Mouse (Mus musculus) neural tube, embryonic 14.5 days (tissue): ENCODE data around the gene Wdr24. TPM values are rescaled to one million over a fixed set of nuclear protein-coding genes. Genes with fewer than 3 reads are reported as not detected.

Experiments
- ATAC-seq: fragments of 200-750 bp; cut with Nextera tagmentation; 2 replicates; pipeline ENCODE4 v1.8.0; 2017; ENCODE audit warnings: low read depth, mild to moderate bottlenecking, moderate TSS enrichment, moderate library complexity
- H3K27ac ChIP-seq: fragments of 300-500 bp; sonication (generic); 2 replicates; pipeline ENCODE4 v1.5.1; 2014; ENCODE audit warnings: low read depth, mild to moderate bottlenecking, control low read depth, low read length, moderate library complexity, mixed read lengths
- H3K27me3 ChIP-seq: fragments of 300-500 bp; sonication (generic); 2 replicates; pipeline ENCODE4 v1.6.1; 2014; ENCODE audit warnings: low read length; ENCODE audit not compliant: control insufficient read depth, insufficient read depth
- H3K36me3 ChIP-seq: fragments of 300-500 bp; sonication (generic); 2 replicates; pipeline ENCODE4 v1.6.1; 2014; ENCODE audit warnings: low read length, mixed read lengths; ENCODE audit not compliant: control insufficient read depth, insufficient read depth
- H3K4me1 ChIP-seq: fragments of 300-500 bp; sonication (generic); 2 replicates; pipeline ENCODE4 v1.6.1; 2014; ENCODE audit warnings: low read length; ENCODE audit not compliant: control insufficient read depth, insufficient read depth
- H3K4me2 ChIP-seq: fragments of 300-500 bp; sonication (generic); 2 replicates; pipeline ENCODE4 v1.6.1; 2014; ENCODE audit warnings: mild to moderate bottlenecking, low read depth, low read length, control low read depth
- H3K4me3 ChIP-seq: fragments of 300-500 bp; sonication (generic); 2 replicates; pipeline ENCODE4 v1.5.1; 2014; ENCODE audit warnings: low read depth, low read length, control low read depth, mixed read lengths
- H3K9ac ChIP-seq: fragments of 300-500 bp; sonication (generic); replicated peaks from 2 replicates; pipeline ENCODE4 v1.6.1; 2014; ENCODE audit warnings: low read depth, mild to moderate bottlenecking, control low read depth, low read length, mixed read lengths
- H3K9me3 ChIP-seq: fragments of 300-500 bp; sonication (generic); 2 replicates; pipeline ENCODE4 v1.6.1; 2016; ENCODE audit warnings: low read length; ENCODE audit not compliant: control insufficient read depth
- WGBS: fragments of 180-500 bp; shearing (Covaris S2); extraction: QIAGEN DNeasy Blood & Tissue Kit; methylation state at CpG from one replicate; pipeline ENCODE4 v1.1.7; 2014; 5-methylcytosine and 5-hydroxymethylcytosine counted together
- polyA plus RNA-seq: library from polyadenylated mRNA; unstranded; fragments of >200 nt; fragmentation: Nextera tagmentation; extraction: Ambion mirVana; gene quantifications from 2 replicates; pipeline ENCODE4 v1.2.1, GENCODE M21; 2014

Wdr24 gene
- polyA plus RNA-seq, 1 experiment from 2014 or later = 29.5 TPM

GRCm38 (mm10) chr17:25810890-25811289 is 12.5 kb upstream of the Wdr24 start:
- Histone ChIP-seq H3K9ac (no peak overlapping the region), H3K9me3 (no peaks in the 10 kb centered on the region), H3K27me3 (no peaks in the 10 kb centered on the region), H3K4me2 (peak overlapping the region; percentile 99; the same call in 1 of the 2 replicates), H3K27ac (no peak overlapping the region), H3K4me1 (peaks cover 24% of the 10 kb centered on the region), H3K36me3 (no peaks in the 10 kb centered on the region), H3K4me3 (no peak overlapping the region)
- WGBS = 70% methylated on average over 4 of the region's 4 CpGs
- ATAC-seq = no peak

- Histone ChIP-seq H3K9ac (no peak overlapping the region; the same call in 1 of the 2 replicates), H3K27ac (0 out of 2 replicates have a peak overlapping the region, but pooled peaks have one; percentile 2), H3K36me3 (peaks cover 15% of the 10 kb centered on the region), H3K4me1 (peaks cover 24% of the 10 kb centered on the region), H3K4me2 (peak overlapping the region; percentile 34), H3K9me3 (no peaks in the 10 kb centered on the region), H3K27me3 (peaks cover 8% of the 10 kb centered on the region; the same call in 1 of the 2 replicates), H3K4me3 (peak overlapping the region; percentile 11; the same call in 1 of the 2 replicates)
- ATAC-seq = no peak; the same call in 1 of the 2 replicates
- WGBS = 2% methylated on average over 20 of the region's 20 CpGs
These were observed 10.0 kb upstream of the Wdr24 start for GRCm38 (mm10) chr17:25813471-25813870.

- no peak overlapping the region for H3K27ac ChIP-seq
- no peak overlapping the region for H3K9ac ChIP-seq
- H3K27me3 ChIP-seq = peaks cover 8% of the 10 kb centered on the region; the same call in 1 of the 2 replicates
- H3K4me1 ChIP-seq = 0 out of 2 replicates have a peak, but pooled peaks cover 8% of the 10 kb centered on the region
- H3K9me3 ChIP-seq = no peaks in the 10 kb centered on the region
- no peak overlapping the region for H3K4me2 ChIP-seq
- WGBS = 88% methylated on average over 11 of the region's 11 CpGs
- no peak overlapping the region for H3K4me3 ChIP-seq
- ATAC-seq = no peak
- H3K36me3 ChIP-seq = peaks cover 21% of the 10 kb centered on the region
These were observed 5.8 kb upstream of the Wdr24 start for GRCm38 (mm10) chr17:25817662-25818061.

- no peak overlapping the region for H3K27ac ChIP-seq
- ATAC-seq = no peak
- no peak overlapping the region for H3K9ac ChIP-seq
- 8% methylated on average over 46 of the region's 46 CpGs for WGBS
- H3K27me3 ChIP-seq = peaks cover 8% of the 10 kb centered on the region; the same call in 1 of the 2 replicates
- H3K36me3 ChIP-seq = peaks cover 21% of the 10 kb centered on the region
- H3K4me1 ChIP-seq = peaks cover 4% of the 10 kb centered on the region
- no peak overlapping the region for H3K4me3 ChIP-seq
- H3K9me3 ChIP-seq = no peaks in the 10 kb centered on the region
- H3K4me2 ChIP-seq = no peak overlapping the region
These were observed 4.3 kb upstream of the Wdr24 start for GRCm38 (mm10) chr17:25818851-25819780.

DNA sequence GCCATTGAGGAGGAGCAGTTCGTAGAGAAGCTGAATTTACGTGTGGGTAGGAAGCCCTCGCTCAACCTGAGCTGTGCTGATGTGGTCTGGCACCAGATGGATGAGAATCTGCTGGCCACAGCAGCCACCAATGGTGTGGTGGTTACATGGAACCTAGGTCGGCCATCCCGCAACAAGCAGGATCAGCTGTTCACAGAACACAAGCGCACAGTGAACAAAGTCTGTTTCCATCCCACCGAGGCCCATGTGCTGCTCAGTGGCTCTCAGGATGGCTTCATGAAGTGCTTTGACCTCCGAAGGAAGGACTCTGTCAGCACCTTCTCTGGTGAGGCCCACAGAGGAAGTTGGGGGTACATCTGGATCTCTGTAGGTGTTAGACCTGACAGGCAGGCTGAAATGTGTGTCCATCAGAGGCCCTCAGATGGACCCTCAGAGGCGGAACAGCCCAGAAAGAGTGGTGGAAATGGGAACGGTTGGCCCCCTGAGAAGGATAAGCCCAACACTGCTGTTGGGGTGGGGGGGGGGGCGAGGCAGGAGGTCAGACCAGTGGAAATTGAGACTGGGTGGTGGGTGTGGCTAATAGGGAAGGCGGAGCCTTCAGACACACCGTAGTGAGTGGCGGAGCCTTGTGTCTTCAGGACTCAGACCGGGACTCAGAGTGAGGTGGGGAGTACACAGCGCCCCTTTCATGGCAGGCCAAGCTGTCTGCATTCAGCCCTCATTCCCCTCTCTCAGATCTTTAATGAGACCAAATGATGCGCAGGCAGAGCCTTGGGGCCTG is 1.1 kb downstream of the Wdr24 start:
- Histone ChIP-seq H3K9ac (peak overlapping the region; percentile 63; the same call in 1 of the 2 replicates), H3K27ac (no peak overlapping the region), H3K9me3 (no peaks in the 10 kb centered on the region), H3K27me3 (no peaks in the 10 kb centered on the region), H3K4me3 (peak overlapping the region; percentile 54), H3K4me1 (peaks cover 30% of the 10 kb centered on the region), H3K36me3 (peaks cover 10% of the 10 kb centered on the region; the same call in 1 of the 2 replicates), H3K4me2 (peak overlapping the region; percentile 99)
- WGBS = 74% methylated on average over 17 of the region's 17 CpGs
- no peak for ATAC-seq

DNA sequence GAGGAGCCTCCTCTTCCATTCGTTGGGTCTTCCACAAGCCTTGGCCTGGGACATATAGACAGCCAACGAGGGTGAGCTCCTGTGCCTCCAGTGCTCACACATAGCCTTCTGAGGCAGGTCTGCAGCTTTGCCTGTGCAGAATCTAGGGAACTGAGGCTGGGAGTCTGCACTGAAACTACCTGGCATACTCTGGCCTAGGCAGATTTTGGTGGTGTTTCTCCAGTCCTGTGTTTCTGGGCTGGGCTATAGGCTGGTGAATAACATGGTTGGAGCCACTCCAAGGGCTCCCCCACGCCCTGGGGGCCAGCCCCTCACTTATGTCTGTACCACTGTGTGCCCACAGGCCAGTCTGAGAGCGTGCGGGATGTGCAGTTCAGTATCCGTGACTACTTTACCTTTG is 1.9 kb downstream of the Wdr24 start:
- Histone ChIP-seq H3K27ac (no peak overlapping the region), H3K27me3 (no peaks in the 10 kb centered on the region), H3K36me3 (peaks cover 8% of the 10 kb centered on the region), H3K9ac (no peak overlapping the region), H3K4me1 (peaks cover 37% of the 10 kb centered on the region), H3K4me2 (no peak overlapping the region), H3K4me3 (no peak overlapping the region), H3K9me3 (no peaks in the 10 kb centered on the region)
- no peak for ATAC-seq
- WGBS = 91% methylated on average over 6 of the region's 6 CpGs

GRCm38 (mm10) chr17:25825984-25826570 is 2.6 kb downstream of the Wdr24 start:
- ATAC-seq = no peak
- H3K27me3 ChIP-seq = no peaks in the 10 kb centered on the region
- peaks cover 44% of the 10 kb centered on the region for H3K4me1 ChIP-seq
- no peak overlapping the region for H3K9ac ChIP-seq
- no peaks in the 10 kb centered on the region for H3K9me3 ChIP-seq
- no peak overlapping the region for H3K4me3 ChIP-seq
- H3K36me3 ChIP-seq = peaks cover 15% of the 10 kb centered on the region
- H3K27ac ChIP-seq = no peak overlapping the region
- H3K4me2 ChIP-seq = no peak overlapping the region
- 94% methylated on average over 27 of the region's 27 CpGs for WGBS

GRCm38 (mm10) chr17:25827011-25827410 is 3.6 kb downstream of the Wdr24 start:
- Histone ChIP-seq H3K4me3 (no peak overlapping the region), H3K9me3 (no peaks in the 10 kb centered on the region), H3K4me2 (no peak overlapping the region), H3K9ac (no peak overlapping the region), H3K27me3 (no peaks in the 10 kb centered on the region), H3K36me3 (peaks cover 20% of the 10 kb centered on the region), H3K27ac (no peak overlapping the region), H3K4me1 (peaks cover 53% of the 10 kb centered on the region)
- ATAC-seq = no peak
- WGBS = 96% methylated on average over 13 of the region's 13 CpGs
